Mouse (Mus musculus) embryonic fibroblast, embryonic 13.5 days (primary cell): ENCODE results near the gene Tubg2.

Source experiments
- CTCF ChIP-seq: IDR thresholded peaks from 2 replicates; pipeline ENCODE4 v1.5.1; 2011; ENCODE audit warnings: mild to moderate bottlenecking, control low read depth, low read length, moderate library complexity, borderline replicate concordance; ENCODE audit not compliant: insufficient read depth
- POLR2A ChIP-seq: IDR thresholded peaks from 2 replicates; pipeline ENCODE4 v1.6.1; 2011; ENCODE audit warnings: low read depth, mild to moderate bottlenecking, control low read depth, low read length, moderate library complexity

GRCm38 (mm10) chr11:101174389-101174745, 18.7 kb downstream of the Tubg2 start:
- TF ChIP-seq CTCF = no peak
- no peak for TF ChIP-seq POLR2A
